Mouse (Mus musculus): ENCODE measurements around the gene Ano5.

Gene Ano5

DNA sequence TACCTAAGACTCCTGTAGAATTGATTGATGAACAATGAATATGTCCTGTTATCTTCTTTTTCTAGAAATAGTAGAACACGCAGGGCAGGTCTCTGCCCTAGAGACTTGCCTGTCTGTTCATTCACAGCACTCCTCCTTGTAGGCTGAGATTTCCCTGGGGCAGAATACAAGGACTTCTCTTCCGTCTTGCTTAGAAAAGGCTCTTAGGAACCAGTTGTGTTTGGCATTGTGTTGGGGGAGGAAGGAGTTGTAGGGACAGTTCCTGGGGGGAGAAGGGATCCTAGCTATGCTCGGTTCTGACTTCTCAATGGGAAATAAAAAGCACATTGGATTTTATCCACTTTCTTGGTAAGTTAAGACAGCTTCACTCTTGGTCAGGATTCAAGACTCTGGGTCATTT is 118.4 kb downstream of the Ano5 start:
- DNase-seq (ENCODE audit: low read depth, low spot score): no peak

DNA sequence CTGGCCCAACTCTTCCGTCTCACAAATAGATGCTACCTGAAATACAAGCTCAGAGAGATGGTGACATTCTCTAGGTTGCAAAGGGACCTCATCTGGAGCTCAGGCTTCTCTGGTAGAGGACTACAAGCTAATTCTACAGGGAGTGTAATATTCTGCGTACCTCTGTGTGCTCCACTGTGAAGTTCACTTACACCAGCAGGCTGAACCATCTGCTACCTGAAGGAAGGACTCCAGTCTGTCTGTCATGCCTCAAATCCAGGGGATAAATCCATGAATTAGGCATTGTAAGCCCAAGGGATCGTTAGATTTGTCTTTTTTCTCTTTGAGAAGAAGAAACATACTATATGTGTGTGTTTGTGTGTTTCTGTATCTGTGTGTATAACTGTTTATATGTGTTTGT is 120.3 kb downstream of the Ano5 start:
- DNase-seq (ENCODE audit: low read depth, low spot score): no peak

GRCm38 (mm10) chr7:51632543-51633229 is 121.9 kb downstream of the Ano5 start:
- no peak for DNase-seq (ENCODE audit: low read depth, low spot score)

- DNase-seq (ENCODE audit: low read depth, low spot score): no peak
Measured at GRCm38 (mm10) chr7:51633230-51633844, 122.5 kb downstream of the Ano5 start.
